Mouse (Mus musculus): ENCODE data around the gene Ddt.

Gene Ddt

GRCm38 (mm10) chr10:75772795-75773664 lies at the start of gene Ddt:
TSS of gene Ddt (minus strand) at chr10:75773414.
- DNase-seq, result peak; percentile 93 to 98

GRCm38 (mm10) chr10:75822443-75822842 lies 49.2 kb upstream of the Ddt start, which contains the start of gene Gstt4:
TSS of gene Gstt4 (minus strand) at chr10:75822543.
- DNase-seq, result no peak

GRCm38 (mm10) chr10:75819882-75820281 lies 46.7 kb upstream of the Ddt start:
- no peak for DNase-seq

GRCm38 (mm10) chr10:75818641-75819040 lies 45.4 kb upstream of the Ddt start:
- DNase-seq, result no peak

GRCm38 (mm10) chr10:75804217-75804616 lies 31.0 kb upstream of the Ddt start:
- no peak for DNase-seq

- DNase-seq, result peak; percentile 79 to 87
These were observed 25.0 kb upstream of the Ddt start, which contains the start of gene Gstt1 for GRCm38 (mm10) chr10:75798176-75798696. TSS of gene Gstt1 (minus strand) at chr10:75798584.

GRCm38 (mm10) chr10:75797619-75798175 lies 24.5 kb upstream of the Ddt start:
- peak; percentile 60 to 83 for DNase-seq

GRCm38 (mm10) chr10:75796731-75797516 lies 23.7 kb upstream of the Ddt start:
- DNase-seq, result peak; percentile 26 to 60

- peak; percentile 66 to 82 for DNase-seq
These were observed 21.7 kb upstream of the Ddt start for GRCm38 (mm10) chr10:75794880-75795279.

- DNase-seq, result no peak
These were observed 17.6 kb upstream of the Ddt start for GRCm38 (mm10) chr10:75790773-75791172.

- peak; percentile 71 to 89 for DNase-seq
These were observed 16.6 kb upstream of the Ddt start for GRCm38 (mm10) chr10:75789841-75790240.

GRCm38 (mm10) chr10:75789081-75789735 lies 16.0 kb upstream of the Ddt start:
- no peak for DNase-seq

GRCm38 (mm10) chr10:75788277-75788676 lies 15.1 kb upstream of the Ddt start:
- no peak for DNase-seq

- DNase-seq, result no peak
These were observed 12.2 kb upstream of the Ddt start for GRCm38 (mm10) chr10:75785442-75785841.

GRCm38 (mm10) chr10:75780769-75781578 lies 7.8 kb upstream of the Ddt start, which contains the start of the genes Gm20441 and Gstt3:
TSS of gene Gm20441 (minus strand) at chr10:75780954.
TSS of gene Gstt3 (minus strand) at chr10:75781414.
- DNase-seq, result peak; percentile 88 to 95

GRCm38 (mm10) chr10:75779206-75780174 lies 6.3 kb upstream of the Ddt start:
- peak; percentile 69 to 81 for DNase-seq

- no peak for DNase-seq
These were observed 4.7 kb upstream of the Ddt start for GRCm38 (mm10) chr10:75777885-75778284.

GRCm38 (mm10) chr10:75776562-75776961 lies 3.3 kb upstream of the Ddt start:
- no peak for DNase-seq

GRCm38 (mm10) chr10:75774587-75774986 lies 1.4 kb upstream of the Ddt start:
- DNase-seq, result no peak

- DNase-seq, result no peak
These were observed 888 bp upstream of the Ddt start for GRCm38 (mm10) chr10:75774102-75774501.

All from kidney, postnatal 25 days (tissue).